Mouse (Mus musculus): ENCODE measurements around the gene Mob4. TPM values are rescaled to one million over a fixed set of nuclear protein-coding genes. Genes with fewer than 3 reads are reported as not detected.

Mob4 gene
- polyA plus RNA-seq, 1 experiment from 2014 or later = 45.0 TPM

GRCm38 (mm10) chr1:55133173-55133572 lies 2.1 kb downstream of the Mob4 start:
- Histone ChIP-seq H3K9me3 (replicated peaks) (no peaks in the 10 kb centered on the region), H3K9ac (peak overlapping the region; percentile 26; the same call in 1 of the 2 replicates), H3K27me3 (no peaks in the 10 kb centered on the region), H3K4me3 (replicated peaks) (no peak overlapping the region), H3K4me2 (peak overlapping the region; percentile 26; the same call in 1 of the 2 replicates), H3K36me3 (peaks cover 12% of the 10 kb centered on the region), H3K27ac (no peak overlapping the region), H3K4me1 (replicated peaks) (peaks cover 42% of the 10 kb centered on the region)
- WGBS (ENCODE audit: insufficient replicate concordance) = 70% methylated on average over 2 of the region's 2 CpGs
- no peak for ATAC-seq (ENCODE audit: low read depth)
- no peak for DNase-seq

- Histone ChIP-seq H3K36me3 (peaks cover 18% of the 10 kb centered on the region), H3K9ac (no peak overlapping the region), H3K9me3 (replicated peaks) (no peaks in the 10 kb centered on the region), H3K27me3 (no peaks in the 10 kb centered on the region), H3K4me2 (no peak overlapping the region), H3K27ac (no peak overlapping the region), H3K4me3 (replicated peaks) (no peak overlapping the region), H3K4me1 (replicated peaks) (peaks cover 40% of the 10 kb centered on the region)
- no peak for ATAC-seq (ENCODE audit: low read depth)
- WGBS (ENCODE audit: insufficient replicate concordance) = 91% methylated on average over 3 of the region's 3 CpGs
- DNase-seq = no peak
These were observed 3.3 kb downstream of the Mob4 start for GRCm38 (mm10) chr1:55134301-55134700.

GRCm38 (mm10) chr1:55135846-55136245 lies 4.8 kb downstream of the Mob4 start:
- Histone ChIP-seq H3K4me3 (replicated peaks) (no peak overlapping the region), H3K4me2 (no peak overlapping the region), H3K36me3 (peaks cover 31% of the 10 kb centered on the region), H3K4me1 (replicated peaks) (peaks cover 28% of the 10 kb centered on the region), H3K27me3 (no peaks in the 10 kb centered on the region), H3K27ac (no peak overlapping the region), H3K9me3 (replicated peaks) (no peaks in the 10 kb centered on the region), H3K9ac (no peak overlapping the region)
- DNase-seq (no peak), ATAC-seq (ENCODE audit: low read depth) (no peak)
- 85% methylated on average over 1 of the region's 1 CpGs for WGBS (ENCODE audit: insufficient replicate concordance)

GRCm38 (mm10) chr1:55144338-55144737 lies 13.3 kb downstream of the Mob4 start:
- H3K9ac ChIP-seq = no peak overlapping the region
- H3K4me2 ChIP-seq = no peak overlapping the region
- no peaks in the 10 kb centered on the region for H3K9me3 ChIP-seq (replicated peaks)
- ATAC-seq (ENCODE audit: low read depth) (no peak), DNase-seq (no peak)
- H3K27ac ChIP-seq = no peak overlapping the region
- no peaks in the 10 kb centered on the region for H3K27me3 ChIP-seq
- no peaks in the 10 kb centered on the region for H3K4me1 ChIP-seq (replicated peaks)
- WGBS (ENCODE audit: insufficient replicate concordance) = 88% methylated on average over 4 of the region's 4 CpGs
- no peak overlapping the region for H3K4me3 ChIP-seq (replicated peaks)
- H3K36me3 ChIP-seq = peaks cover 44% of the 10 kb centered on the region

DNA sequence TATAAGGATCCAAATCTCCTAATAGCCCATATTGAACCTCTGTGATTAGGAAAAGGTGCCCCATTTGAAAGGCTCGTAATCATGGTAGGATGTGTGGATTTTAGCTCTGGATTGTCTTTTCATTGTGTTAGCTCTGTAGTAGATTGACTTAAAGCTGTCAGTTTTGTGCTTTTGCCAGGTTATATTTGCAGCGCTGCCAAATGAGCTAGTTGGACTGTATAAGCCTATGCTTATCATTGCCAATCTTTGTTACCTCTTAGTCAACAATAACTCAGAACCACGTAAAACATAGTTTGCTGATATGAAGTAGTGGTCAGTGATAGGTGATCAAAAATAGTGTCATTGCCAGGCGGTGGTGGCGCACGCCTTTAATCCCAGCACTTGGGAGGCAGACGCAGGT lies 14.5 kb downstream of the Mob4 start:
- H3K36me3 ChIP-seq = peaks cover 44% of the 10 kb centered on the region
- H3K27ac ChIP-seq = no peak overlapping the region
- H3K9ac ChIP-seq = no peak overlapping the region
- H3K27me3 ChIP-seq = no peaks in the 10 kb centered on the region
- no peak overlapping the region for H3K4me2 ChIP-seq
- H3K9me3 ChIP-seq (replicated peaks) = no peaks in the 10 kb centered on the region
- DNase-seq (no peak), ATAC-seq (ENCODE audit: low read depth) (no peak)
- no peaks in the 10 kb centered on the region for H3K4me1 ChIP-seq (replicated peaks)
- WGBS (ENCODE audit: insufficient replicate concordance) = 88% methylated on average over 7 of the region's 7 CpGs
- no peak overlapping the region for H3K4me3 ChIP-seq (replicated peaks)

- ATAC-seq (ENCODE audit: low read depth) = no peak
- H3K9ac ChIP-seq = no peak overlapping the region
- H3K4me1 ChIP-seq (replicated peaks) = peaks cover 6% of the 10 kb centered on the region; the same call in 1 of the 2 replicates
- H3K9me3 ChIP-seq (replicated peaks) = no peaks in the 10 kb centered on the region
- no peak overlapping the region for H3K4me3 ChIP-seq (replicated peaks)
- no peak overlapping the region for H3K27ac ChIP-seq
- 88% methylated on average over 4 of the region's 4 CpGs for WGBS (ENCODE audit: insufficient replicate concordance)
- DNase-seq = no peak
- no peaks in the 10 kb centered on the region for H3K27me3 ChIP-seq
- H3K4me2 ChIP-seq = no peak overlapping the region
- H3K36me3 ChIP-seq = peaks cover 37% of the 10 kb centered on the region
These were observed 26.3 kb downstream of the Mob4 start for GRCm38 (mm10) chr1:55157329-55157728.

GRCm38 (mm10) chr1:55158211-55158610 lies 27.2 kb downstream of the Mob4 start:
- no peaks in the 10 kb centered on the region for H3K27me3 ChIP-seq
- peaks cover 9% of the 10 kb centered on the region; the same call in 1 of the 2 replicates for H3K4me1 ChIP-seq (replicated peaks)
- no peak overlapping the region for H3K9ac ChIP-seq
- H3K9me3 ChIP-seq (replicated peaks) = no peaks in the 10 kb centered on the region
- peaks cover 35% of the 10 kb centered on the region for H3K36me3 ChIP-seq
- WGBS (ENCODE audit: insufficient replicate concordance) = 74% methylated on average over 3 of the region's 3 CpGs
- H3K4me3 ChIP-seq (replicated peaks) = no peak overlapping the region
- H3K4me2 ChIP-seq = no peak overlapping the region
- DNase-seq (no peak), ATAC-seq (ENCODE audit: low read depth) (no peak)
- H3K27ac ChIP-seq = no peak overlapping the region

- DNase-seq (no peak), ATAC-seq (ENCODE audit: low read depth) (no peak)
- peaks cover 9% of the 10 kb centered on the region; the same call in 1 of the 2 replicates for H3K4me1 ChIP-seq (replicated peaks)
- no peak overlapping the region for H3K4me2 ChIP-seq
- peaks cover 33% of the 10 kb centered on the region for H3K36me3 ChIP-seq
- H3K27ac ChIP-seq = no peak overlapping the region
- H3K27me3 ChIP-seq = no peaks in the 10 kb centered on the region
- no peaks in the 10 kb centered on the region for H3K9me3 ChIP-seq (replicated peaks)
- WGBS (ENCODE audit: insufficient replicate concordance) = 80% methylated on average over 8 of the region's 8 CpGs
- no peak overlapping the region for H3K4me3 ChIP-seq (replicated peaks)
- H3K9ac ChIP-seq = no peak overlapping the region
These were observed 27.8 kb downstream of the Mob4 start for GRCm38 (mm10) chr1:55158821-55159220.

DNA sequence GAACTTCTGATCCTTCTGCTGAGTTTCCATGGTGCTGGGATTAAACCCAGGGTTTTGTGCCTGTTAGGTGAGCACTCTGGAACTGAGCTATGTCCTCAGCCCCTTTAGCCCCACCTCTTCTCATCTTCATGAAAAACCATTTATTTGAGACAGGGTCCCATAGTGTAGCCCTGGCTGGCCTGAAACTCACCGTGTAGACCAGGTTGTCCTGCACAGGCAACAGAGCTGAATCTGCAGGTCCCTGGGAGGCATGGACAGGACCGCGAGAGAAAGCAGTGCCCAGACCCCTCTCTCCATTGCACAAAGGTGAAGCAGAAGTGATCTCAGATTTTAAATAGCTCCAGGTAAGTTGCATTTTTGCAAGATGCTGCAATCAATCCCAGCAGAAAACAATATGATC lies 29.2 kb downstream of the Mob4 start:
- ATAC-seq (ENCODE audit: low read depth) = no peak
- peaks cover 29% of the 10 kb centered on the region for H3K36me3 ChIP-seq
- H3K27ac ChIP-seq = no peak overlapping the region
- no peak overlapping the region for H3K4me3 ChIP-seq (replicated peaks)
- DNase-seq = no peak
- H3K9me3 ChIP-seq (replicated peaks) = no peaks in the 10 kb centered on the region
- no peak overlapping the region for H3K9ac ChIP-seq
- no peaks in the 10 kb centered on the region for H3K27me3 ChIP-seq
- peaks cover 9% of the 10 kb centered on the region; the same call in 1 of the 2 replicates for H3K4me1 ChIP-seq (replicated peaks)
- H3K4me2 ChIP-seq = no peak overlapping the region
- 75% methylated on average over 3 of the region's 3 CpGs for WGBS (ENCODE audit: insufficient replicate concordance)

DNA sequence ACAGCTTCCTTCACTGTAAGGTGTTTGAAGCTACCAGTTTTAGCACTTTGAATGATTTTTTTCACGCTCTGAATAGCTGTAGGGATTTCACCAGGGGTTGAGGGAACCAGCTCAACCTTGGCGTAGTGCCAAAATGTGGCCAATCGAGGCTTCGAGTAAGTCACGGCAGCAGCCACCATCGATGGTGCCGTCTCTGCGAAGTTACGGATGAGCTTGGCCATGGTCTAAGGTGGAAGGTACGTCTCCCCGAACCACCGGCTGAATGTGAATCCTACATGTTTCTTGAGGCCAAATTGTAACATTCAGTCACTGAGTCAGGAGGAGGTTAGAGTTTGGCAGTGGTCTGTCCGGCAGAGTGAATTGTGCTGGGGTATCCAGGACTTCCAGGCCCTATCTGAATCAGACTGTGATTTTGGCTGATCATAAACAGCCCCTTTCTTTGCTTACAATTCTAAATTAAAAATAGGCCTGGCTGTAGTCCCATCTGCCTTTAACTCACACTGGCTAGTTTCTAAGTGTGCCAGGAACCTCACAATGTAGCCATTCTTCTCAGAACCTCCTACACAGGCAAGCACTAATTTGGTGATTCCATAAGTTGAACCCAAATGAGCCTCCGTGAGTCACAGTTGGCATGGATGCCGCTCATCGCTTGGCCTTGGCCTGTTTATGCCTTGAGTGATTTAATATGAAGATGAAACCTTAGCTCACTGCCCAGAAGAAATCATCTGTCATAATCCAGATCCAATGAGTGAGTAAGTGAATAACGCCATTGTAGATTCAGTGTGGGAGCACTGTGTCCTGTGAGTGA lies 30.0 kb downstream of the Mob4 start:
- 88% methylated on average over 17 of the region's 17 CpGs for WGBS (ENCODE audit: insufficient replicate concordance)
- no peaks in the 10 kb centered on the region for H3K9me3 ChIP-seq (replicated peaks)
- no peak for DNase-seq

GRCm38 (mm10) chr1:55161895-55162294 lies 30.9 kb downstream of the Mob4 start:
- Histone ChIP-seq H3K9me3 (replicated peaks) (no peaks in the 10 kb centered on the region), H3K27ac (no peak overlapping the region), H3K27me3 (no peaks in the 10 kb centered on the region), H3K4me2 (no peak overlapping the region), H3K9ac (no peak overlapping the region), H3K36me3 (peaks cover 12% of the 10 kb centered on the region), H3K4me3 (replicated peaks) (no peak overlapping the region), H3K4me1 (replicated peaks) (peaks cover 9% of the 10 kb centered on the region; the same call in 1 of the 2 replicates)
- WGBS (ENCODE audit: insufficient replicate concordance) = 56% methylated on average over 7 of the region's 7 CpGs
- peak; percentile 28 for DNase-seq
- ATAC-seq (ENCODE audit: low read depth) = peak; percentile 66

More for the DNA sequence above, 30.0 kb downstream of the Mob4 start:
- Histone ChIP-seq H3K4me1 (replicated peaks) (peaks cover 9% of the 10 kb centered on the region; the same call in 1 of the 2 replicates), H3K36me3 (peaks cover 21% of the 10 kb centered on the region), H3K9ac (no peak overlapping the region), H3K27me3 (no peaks in the 10 kb centered on the region), H3K27ac (no peak overlapping the region), H3K4me2 (no peak overlapping the region), H3K4me3 (replicated peaks) (no peak overlapping the region)
- no peak for ATAC-seq (ENCODE audit: low read depth)

DNA sequence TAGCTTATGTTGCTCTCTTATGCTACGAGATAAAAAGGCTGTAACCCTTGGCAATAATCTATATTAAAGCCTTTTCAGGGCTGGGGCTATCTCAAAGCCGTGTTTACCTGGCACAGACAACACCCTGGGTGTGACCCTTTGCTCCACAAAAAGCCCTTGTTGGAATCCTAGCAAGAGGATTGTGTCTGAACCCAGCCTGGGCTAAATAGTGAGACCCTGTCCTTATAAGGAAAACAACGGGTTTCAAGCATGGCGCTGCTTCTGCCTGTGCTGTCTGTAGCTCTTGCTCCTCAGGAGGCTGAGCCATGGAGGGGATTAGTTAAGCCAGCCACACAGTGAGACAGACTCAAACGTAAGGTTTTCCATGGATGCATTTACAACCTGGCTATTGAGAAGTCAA lies 31.8 kb downstream of the Mob4 start:
- DNase-seq = no peak
- Histone ChIP-seq H3K4me1 (replicated peaks) (peaks cover 16% of the 10 kb centered on the region), H3K27ac (no peak overlapping the region), H3K9ac (no peak overlapping the region), H3K4me2 (no peak overlapping the region), H3K36me3 (peaks cover 3% of the 10 kb centered on the region; the same call in 1 of the 2 replicates), H3K4me3 (replicated peaks) (no peak overlapping the region), H3K27me3 (no peaks in the 10 kb centered on the region), H3K9me3 (replicated peaks) (no peaks in the 10 kb centered on the region)
- 61% methylated on average over 5 of the region's 5 CpGs for WGBS (ENCODE audit: insufficient replicate concordance)
- ATAC-seq (ENCODE audit: low read depth) = no peak

Measured in liver, embryonic 13.5 days (tissue).